Mouse (Mus musculus): ENCODE results near the gene Afg3l1. TPM values are rescaled to one million over a fixed set of nuclear protein-coding genes. Genes with fewer than 3 reads are reported as not detected.
"Not testable (repeated sequence)": the region's sequence is repeated elsewhere in the genome, so short reads cannot be mapped to it uniquely, and the experiment has no call there.

The Afg3l1 gene
- total RNA-seq (2021), result 10 to 100 TPM; 56.2 to 56.3 TPM

DNA sequence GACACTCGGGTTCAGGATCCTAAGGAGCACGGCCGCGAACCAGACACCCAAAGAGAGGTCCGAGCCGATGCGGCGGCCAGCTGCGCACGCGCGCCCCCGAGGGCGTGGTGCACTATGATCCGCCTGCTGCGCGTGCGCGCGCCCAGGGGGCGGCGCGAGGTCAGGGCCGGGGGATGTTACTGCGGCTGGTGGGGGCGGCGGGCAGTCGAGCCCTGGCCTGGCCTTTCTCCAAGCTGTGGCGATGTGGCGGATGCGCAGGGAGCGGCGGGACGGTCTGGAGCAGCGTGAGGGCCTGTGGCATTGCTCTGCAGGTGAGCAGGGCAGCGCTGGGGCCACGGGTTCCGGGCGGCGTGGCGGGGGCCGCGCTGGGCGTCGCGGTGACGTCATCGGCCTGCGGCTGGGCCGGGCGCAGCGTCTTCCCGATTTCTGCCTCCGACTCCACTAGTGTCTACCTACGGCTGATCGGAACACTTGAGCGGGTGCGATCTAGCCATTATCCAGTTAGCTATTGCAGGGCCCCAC, at the start of gene Afg3l1:
TSS of gene Afg3l1 (plus strand) at position 167 of the 522 bp plus-strand sequence.
- peak; percentile 94 for DNase-seq

DNA sequence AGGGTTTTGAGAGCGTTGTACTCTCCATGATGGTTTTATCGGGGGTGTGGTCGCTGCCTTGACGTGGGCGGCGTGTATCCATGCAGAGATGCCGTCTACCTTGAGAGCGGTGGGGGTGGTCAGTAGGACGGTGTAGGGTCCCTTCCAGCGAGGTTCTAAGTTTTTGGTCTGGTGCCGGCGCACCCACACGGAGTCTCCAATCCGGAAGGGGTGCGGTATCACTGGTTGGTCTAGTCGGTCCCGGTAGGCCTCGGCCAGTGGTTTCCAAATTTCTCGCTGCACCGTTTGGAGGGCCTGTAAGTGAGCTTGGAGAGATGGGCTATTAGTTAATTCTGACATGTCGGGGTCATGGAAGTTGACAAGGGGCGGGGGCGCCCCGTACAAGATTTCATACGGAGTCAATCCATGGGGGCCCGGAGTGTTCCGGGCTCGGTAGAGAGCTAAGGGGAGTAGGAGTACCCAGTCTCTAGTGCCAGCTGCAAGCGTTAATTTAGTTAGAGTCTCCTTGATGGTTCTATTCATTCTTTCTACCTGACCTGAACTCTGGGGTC, 49.3 kb upstream of the Afg3l1 start:
- DNase-seq, result no peak

DNA sequence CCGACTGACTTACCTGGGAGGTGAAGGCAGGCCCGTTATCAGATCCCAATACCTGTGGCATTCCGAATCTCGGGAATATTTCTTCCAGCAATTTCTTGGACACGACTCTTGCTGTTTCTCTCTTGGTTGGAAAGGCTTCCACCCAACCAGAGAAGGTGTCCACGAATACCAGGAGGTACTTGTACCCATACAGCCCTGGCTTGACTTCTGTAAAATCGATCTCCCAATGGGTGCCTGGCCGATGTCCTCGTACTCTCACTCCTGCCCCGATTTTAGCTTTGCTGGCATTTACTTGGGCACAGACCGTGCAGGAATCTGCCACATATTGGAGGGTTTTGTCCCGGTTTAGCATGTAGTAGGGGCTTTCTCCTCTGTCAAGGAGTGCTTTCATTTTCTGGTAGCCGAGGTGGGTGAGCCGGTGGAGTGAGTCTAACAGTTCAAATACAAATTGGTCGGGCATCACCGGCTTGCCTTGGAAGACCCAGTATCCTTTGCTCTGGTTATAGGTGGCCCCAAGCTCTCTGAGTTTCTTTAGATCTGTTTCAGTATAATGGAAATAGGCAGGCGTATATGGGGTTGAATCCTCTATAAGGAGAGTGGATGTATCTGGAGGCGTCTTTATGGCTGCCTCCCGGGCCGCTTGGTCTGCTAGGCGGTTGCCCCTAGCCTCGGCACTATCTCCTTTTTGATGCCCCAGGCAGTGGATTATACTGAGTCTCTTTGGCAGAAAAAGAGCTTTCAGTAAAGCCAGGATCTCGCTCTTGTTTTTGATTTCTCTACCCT, 48.6 kb upstream of the Afg3l1 start:
- DNase-seq, result no peak

DNA sequence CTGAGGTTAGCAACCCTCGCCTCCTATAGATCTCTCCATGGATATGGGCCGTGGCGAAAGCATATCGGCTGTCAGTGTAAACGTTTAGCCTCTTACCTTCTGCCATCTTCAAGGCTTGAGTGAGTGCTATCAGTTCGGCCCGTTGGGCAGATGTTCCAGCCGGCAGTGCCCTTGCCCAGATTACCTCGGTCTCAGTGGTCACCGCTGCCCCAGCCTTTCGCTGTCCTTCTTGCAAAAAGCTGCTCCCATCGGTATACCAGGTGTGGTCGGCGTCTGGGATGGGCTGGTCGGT, 48.0 kb upstream of the Afg3l1 start:
- not testable (repeated sequence) for DNase-seq

DNA sequence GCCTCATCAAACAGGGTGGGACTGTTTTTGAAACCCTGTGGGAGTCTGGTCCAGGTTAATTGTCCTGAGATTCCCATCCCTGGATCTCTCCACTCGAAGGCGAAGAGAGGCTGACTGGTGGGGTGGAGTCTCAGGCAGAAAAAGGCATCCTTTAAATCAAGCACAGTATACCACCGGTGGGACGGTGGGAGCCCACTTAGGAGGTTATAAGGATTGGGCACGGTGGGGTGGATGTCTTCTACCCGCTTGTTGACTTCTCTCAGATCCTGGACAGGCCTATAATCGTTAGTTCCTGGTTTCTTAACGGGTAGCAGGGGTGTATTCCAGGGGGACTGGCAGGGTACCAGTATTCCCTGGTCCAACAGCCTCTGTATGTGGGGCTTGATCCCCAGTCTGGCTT, 46.8 kb upstream of the Afg3l1 start:
- DNase-seq, result not testable (repeated sequence)

DNA sequence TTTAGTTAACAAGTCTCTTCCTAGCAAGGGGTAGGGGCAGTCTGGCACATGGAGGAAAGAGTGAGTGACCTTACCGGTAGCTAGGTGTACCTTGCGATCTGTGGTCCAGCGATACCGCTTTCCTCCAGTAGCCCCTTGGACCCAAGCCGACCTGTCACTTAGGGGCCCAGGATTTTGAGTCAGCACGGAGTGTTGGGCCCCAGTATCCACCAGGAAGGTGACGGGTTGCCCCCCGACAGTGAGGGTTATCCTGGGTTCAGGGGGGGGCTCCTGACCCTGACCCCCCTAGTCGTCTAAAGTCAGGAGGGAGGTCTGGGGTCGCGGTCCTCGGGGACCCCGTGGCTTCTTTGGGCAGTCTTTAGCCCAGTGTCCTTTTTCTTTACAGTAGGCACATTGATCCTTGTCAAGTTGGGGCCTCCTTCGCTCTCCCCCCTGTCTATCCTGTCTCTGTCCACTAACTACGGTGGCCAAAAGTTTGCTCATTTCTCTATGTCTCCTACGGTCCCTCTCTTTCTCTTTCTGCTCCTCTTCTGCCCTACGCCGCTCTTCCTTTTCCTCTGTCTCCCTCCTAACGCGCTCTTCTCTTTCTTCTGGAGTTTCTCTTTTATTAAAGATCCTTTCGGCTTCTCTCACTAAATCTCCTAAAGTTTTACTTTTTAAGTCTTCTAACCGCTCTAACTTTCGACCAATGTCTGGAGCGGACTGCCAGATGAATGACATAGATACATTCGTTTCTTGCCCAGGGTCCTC, 45.9 kb upstream of the Afg3l1 start:
- no peak for DNase-seq

DNA sequence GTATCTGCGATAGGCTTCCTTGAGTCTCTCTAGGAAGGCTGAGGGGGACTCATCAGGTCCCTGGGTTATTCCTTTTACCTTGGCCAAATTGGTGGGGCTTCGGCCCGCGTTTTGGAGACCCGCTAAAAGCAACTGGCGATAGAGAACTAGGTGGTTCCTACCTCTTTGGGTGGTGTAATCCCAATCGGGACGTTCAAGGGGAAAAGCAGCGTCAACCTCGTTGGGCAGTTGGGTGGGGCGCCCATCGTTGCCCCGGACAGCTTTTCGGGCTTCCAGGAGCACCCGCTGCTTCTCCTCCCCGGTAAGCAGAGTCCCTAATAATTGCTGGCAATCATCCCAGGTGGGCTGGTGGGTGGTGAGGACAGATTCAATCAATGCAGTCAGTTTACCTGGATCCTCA, 45.3 kb upstream of the Afg3l1 start:
- no peak for DNase-seq

DNA sequence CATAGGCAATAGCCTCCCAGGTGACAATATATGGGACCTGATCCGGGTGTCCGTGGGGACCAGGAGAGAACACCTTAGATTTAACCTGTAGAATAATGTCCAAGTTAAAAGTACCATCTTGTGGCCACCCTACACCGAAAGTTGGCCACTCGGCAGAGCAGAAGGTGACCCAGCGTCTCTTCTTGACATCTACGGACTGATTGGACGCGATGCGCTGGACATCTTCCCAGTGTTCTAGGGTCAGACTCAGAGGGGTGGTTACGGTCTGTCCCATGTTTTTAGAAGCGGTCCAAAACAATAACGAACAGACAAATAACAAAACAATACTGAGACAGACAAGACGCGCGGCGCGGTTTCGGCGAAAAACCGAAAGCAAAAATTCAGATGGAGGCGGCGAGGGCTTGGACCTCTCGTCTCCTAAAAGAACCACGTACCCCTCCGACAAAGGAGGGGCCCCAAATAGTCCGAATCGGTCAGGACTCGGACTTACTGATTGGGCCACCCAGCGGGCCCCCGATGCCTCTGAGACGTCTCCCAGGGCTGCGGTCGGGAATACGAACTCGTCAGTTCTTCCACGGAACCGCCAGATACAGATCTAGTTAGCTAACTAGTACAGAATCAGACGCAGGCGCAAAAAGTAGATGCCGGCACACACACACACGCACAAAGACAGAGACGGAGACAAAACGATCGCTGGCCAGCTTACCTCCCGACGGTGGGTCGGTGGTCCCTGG, 44.3 kb upstream of the Afg3l1 start:
- DNase-seq, result not testable (repeated sequence)

DNA sequence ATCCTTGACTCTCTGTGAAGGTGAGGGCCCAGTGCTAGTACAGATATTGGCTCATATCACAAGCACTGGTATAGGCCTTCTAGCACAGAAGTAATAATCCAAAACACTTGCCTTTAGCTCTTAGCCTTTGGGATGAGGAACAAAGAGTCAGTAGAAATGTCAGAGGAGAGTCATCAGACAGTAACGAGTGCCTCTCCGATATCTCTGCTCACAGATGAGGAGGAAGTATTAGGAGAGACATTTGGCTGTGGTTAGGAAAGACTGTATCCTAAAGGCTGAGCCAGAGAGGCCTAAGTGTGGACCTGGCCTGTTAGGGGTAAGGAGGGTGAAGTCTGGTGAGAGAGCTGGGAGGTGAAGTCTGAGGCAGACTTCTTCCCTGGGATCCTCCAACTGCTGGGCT, 35.9 kb upstream of the Afg3l1 start:
- DNase-seq, result no peak

DNA sequence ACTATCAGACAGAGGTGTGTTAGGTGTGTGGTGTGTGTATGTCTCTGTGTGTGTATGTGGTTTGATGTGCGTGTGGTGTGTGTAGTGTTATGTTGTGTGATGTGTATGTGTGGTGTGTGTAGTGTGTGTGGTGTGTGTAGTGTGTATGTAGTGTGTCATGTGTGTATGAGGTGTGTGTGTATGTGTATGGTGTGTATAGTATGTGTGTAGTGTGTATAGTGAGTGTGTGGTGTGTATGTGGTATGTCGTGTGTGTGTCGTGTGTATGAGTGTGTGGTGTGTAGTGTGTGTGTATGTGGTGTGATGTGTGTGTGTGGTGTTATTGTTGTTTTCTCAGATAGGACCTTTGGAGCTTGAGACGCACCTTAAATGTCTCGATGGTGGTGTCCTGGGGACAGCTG, 35.4 kb upstream of the Afg3l1 start:
- no peak for DNase-seq

DNA sequence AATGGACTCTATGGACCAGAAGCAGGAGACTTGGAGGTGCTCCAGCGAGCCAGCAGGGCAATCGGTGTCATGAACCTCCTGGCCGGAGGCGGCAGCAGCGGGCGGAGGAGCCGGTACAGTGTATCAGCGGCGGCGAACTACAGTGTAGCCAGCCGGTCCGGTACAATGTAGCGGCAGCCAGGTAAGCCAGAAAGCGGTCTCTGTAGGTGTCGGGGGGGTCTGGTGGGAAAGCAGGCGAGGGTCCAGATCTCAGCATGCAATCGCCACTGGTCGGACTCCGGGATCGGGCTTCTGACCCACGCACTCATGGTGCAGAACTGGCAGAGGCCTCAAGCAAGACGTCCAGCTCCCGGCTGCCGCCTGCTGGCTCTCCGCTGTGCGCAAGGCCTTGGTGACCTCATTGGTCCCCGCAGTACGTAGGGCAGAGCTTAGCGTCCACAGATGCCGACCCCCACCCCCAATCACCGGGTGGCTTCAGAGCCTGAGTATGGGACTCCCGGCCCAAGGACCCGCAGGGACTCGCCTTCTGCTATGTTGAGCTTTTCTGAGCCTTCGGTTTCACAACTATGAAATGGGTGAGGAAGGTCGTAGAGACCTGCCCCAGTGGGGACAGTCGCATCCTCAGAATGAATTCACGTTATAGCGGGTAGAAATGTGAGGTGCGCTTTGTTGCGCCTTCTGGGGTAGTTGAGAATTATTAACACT, 34.7 kb upstream of the Afg3l1 start:
- DNase-seq, result peak; percentile 96

DNA sequence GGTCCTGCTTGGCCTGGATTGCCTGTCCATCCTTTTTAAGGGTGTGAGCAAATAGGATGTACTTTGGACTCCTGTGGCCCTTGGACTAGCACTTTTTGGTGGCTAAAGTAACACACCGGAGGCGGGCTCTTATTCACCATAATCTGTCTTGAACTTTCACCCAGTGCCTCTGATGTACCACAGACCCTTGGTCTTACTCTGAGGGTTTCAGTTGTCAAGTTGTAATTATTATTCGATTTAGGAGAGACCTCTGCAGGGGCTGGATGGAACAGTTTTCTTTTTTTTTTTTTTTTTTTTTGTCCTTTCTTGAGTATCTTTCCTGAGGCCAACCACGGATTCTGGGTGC, 34.2 kb upstream of the Afg3l1 start:
- no peak for DNase-seq

DNA sequence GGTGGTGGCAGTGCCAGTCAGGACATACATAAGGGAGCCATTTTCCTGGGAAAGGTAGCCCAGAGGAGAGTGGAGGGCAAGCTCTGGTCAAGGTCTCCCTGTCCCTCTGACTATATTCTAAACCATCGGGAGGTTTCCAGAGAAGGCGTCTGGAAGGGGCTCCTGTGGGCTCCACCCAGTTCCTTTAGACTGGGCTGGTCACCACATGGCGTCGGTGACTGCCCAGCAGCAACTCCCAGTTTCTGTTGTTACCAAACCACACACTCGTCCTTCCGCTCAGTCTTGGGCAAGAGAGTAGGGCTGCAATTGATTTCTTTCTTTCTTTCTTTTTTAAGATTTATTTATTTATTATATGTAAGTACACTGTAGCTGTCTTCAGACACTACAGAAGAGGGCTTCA, 33.6 kb upstream of the Afg3l1 start:
- DNase-seq, result no peak

DNA sequence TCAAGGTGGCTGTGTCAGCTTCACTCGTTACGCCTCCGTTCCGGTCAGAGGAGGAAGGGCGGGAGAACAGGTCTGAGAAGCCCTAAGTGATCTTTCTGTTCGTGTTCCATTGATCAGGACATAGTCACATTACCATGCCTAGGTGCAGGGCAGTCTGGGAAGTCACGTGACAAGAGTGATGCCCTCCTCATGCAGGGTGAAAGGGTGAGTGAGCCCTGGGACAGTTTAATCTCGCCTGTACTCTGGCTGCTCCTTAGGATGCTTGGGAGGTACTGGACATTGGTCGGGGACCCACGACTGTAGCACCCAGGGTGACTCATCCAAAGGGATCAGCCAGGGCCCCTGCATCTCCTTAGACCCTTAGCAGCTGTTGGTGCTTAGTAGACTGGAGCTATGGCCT, 31.7 kb upstream of the Afg3l1 start:
- no peak for DNase-seq

DNA sequence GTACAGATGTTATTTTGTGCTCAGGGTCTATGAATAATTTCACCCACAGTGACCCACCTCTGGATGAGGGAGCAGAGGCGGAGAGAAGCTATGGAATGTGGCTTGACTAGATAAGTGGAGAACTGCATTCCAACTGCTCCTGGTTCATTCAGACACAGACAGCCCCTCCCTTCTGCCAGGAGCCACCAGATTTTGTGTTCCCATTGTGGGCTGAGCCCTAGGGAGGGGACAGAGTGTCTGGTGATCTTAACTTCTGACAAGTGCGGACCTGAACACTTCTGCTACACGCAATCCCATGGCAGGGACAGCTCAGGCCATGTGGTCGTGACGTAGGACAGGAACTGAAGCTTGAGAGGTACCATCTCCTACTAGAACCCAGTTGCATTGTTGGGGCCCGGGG, 30.9 kb upstream of the Afg3l1 start:
- peak; percentile 16 for DNase-seq

DNA sequence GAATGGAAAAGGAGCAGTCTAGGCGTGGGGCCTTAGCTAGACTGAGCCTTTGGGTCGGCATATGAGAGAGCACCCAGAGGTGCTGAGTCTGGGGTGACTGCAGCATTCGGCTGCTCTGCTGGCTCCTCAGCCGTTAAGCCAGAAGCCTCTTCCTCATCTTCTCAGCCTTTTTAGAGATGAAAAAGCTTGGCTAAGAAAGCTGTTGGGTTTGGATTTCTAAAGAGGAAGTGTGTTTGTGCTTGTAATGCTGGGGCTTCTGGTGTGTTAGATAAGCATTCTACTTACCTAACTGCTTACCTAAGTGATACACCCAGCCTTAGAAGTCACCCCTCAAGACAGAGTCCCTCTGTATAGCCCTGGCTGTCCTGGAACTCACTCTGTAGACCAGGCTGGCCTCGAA, 26.9 kb upstream of the Afg3l1 start:
- DNase-seq, result no peak

DNA sequence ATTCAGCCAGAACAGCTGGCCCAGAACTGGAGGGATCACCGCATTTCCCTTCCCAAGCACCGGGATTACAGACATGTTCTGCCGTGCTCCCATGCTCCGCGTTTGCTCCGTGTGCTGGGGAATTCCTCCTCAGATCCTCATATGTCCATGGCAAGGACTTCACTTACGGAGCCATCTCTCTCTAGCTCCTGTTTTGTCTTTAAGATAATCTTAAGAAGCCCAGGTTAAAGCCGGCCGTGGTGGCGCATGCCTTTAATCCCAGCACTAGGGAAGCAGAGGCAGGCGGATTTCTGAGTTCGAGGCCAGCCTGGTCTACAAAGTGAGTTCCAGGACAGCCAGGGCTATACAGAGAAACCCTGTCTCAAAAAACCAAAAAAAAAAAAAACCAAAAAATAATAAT, 26.0 kb upstream of the Afg3l1 start:
- DNase-seq, result not testable (repeated sequence)

DNA sequence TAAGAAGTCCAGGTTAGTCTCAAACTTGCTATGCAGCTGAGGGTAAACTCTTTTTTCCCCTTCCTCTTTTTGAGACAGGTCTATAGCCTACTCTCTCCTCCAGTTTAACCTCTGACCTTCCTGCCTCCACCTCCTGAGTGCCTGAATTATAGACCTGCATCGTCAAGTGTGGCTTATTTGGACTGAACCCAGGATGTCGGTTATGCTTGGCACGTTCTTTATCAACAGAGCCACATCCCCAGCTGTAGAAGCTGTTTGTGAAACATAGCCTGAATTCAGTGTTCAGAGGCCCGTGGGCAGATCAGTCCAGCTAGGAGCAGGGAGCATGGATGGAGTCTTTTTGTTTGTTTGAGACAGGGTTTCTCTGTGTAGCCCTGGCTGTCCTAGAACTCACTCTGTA, 25.6 kb upstream of the Afg3l1 start:
- no peak for DNase-seq

DNA sequence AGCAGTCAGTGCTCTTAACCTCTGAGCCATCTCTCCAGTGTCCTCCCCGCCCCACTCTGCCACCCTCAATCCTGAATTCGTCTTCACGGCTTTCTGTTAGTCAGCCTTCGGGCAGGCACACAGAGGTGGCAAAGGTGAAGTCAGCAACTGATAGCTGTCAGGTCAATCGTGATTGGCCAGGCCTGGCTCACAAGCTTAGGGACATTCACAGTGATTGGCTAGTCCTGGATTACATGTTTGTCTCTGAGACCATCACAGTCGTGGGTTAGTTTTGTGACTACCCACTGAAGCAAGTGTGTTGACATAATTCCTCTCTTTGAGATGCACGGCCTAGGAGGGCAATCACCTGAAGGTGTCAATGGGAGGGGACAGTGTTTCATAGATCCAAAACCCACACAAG, 24.4 kb upstream of the Afg3l1 start:
- no peak for DNase-seq

DNA sequence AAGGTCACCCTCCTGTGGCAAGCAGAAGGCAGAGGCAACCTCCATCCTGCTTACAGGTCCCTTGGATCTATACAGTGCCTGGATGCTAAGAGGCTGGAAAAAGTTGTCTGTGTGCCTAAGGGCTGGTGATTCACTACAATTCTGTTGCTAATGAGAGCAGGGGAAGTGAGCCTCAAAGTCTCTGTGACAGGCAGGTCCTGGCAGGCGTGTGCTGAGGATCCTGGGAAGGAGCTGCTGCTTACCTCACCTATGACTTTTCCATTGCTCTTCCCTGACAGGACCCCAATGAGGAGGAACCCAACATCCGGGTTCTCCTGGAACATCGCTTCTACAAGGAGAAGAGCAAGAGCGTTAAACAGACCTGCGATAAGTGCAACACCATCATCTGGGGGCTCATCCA, 23.8 kb upstream of the Afg3l1 start:
- no peak for DNase-seq

DNA sequence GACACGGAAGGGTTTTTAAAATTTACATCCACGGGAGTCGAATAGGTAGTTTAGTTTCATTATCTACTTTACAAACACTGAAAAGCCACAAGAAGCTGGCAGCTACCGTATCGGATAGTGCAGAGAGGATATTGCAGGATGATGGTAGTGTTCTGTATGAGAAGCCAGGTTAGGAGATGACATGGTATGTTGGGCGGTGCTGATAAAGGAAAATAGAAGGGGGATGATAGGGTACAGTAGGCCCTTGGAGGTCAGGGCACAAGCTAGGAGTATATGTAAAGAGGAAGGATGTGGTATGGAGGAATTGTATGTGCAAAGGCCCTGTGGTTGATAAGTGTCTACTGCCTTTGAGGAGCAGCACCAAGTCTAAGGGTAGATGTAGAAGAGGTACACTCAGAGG, 23.1 kb upstream of the Afg3l1 start:
- no peak for DNase-seq

DNA sequence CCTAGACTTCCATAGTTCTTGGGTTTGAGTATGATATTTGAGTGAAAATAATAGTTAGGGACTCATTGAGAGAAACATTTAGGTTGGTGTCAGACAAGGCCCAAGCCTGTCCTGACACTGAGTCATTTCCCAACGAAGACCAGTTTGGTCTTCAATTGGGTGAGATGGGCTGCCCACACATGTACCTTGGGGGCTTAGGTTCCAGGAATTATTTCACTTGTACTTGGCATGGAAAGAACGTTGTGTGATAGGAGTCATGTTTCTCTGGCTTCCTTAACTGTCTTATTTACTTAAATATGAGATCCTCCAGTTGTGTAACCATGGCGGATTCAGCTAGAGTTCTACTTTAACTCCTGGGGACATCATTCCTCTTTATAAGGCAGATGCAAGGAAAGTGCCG, 14.1 kb upstream of the Afg3l1 start:
- no peak for DNase-seq

DNA sequence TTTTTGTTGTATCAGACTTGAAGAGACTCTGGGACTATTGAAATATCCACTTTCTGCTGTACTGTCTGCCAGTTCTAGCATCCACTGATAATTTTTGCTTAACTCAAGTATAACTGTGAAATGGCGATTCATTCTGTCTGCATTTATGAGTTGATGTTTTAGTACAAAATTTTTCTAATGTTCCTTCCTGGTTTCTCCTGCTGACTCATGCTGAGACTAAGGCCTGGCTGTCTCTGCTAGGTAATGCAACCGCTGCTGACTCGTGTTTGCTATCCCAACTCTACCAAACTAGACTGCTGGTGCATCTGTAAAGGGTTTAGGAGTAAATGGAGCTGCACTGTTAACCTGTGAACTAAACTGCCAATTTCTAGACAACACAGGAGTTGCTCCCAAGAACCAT, 10.2 kb upstream of the Afg3l1 start:
- no peak for DNase-seq

Data from heart, postnatal 4 days (tissue).